Mouse (Mus musculus) erythroblast, adult 5-6 weeks (primary cell): ENCODE data around the gene Rps17. TPM values are rescaled to one million over a fixed set of nuclear protein-coding genes. Genes with fewer than 3 reads are reported as not detected.

ENCODE experiments used
- ATAC-seq: replicated peaks from 2 replicates; pipeline ENCODE4 v1.8.0; 2016; ENCODE audit warnings: moderate number of reproducible peaks, mild to moderate bottlenecking, moderate TSS enrichment, inconsistent platforms; ENCODE audit not compliant: poor library complexity, low FRiP score, severe bottlenecking
- total RNA-seq, 2 experiments: library from RNA; stranded (forward) in 1 of 2; stranded (reverse) in 1 of 2; fragments of 150-400 nt in 1 of 2; fragments of 200-764, 138-1000 nt in 1 of 2; gene quantifications; 2 replicates each; pipeline versions ENCODE4 v1.2.3 to v1.2.4; 2015 to 2017; ENCODE audit warnings: low replicate concordance in 2 of 2

The Rps17 gene
- total RNA-seq (2015; ENCODE audit: low replicate concordance) (779 and 843 TPM in 2 replicates), total RNA-seq (2017; ENCODE audit: low replicate concordance) (542 and 565 TPM in 2 replicates)

DNA sequence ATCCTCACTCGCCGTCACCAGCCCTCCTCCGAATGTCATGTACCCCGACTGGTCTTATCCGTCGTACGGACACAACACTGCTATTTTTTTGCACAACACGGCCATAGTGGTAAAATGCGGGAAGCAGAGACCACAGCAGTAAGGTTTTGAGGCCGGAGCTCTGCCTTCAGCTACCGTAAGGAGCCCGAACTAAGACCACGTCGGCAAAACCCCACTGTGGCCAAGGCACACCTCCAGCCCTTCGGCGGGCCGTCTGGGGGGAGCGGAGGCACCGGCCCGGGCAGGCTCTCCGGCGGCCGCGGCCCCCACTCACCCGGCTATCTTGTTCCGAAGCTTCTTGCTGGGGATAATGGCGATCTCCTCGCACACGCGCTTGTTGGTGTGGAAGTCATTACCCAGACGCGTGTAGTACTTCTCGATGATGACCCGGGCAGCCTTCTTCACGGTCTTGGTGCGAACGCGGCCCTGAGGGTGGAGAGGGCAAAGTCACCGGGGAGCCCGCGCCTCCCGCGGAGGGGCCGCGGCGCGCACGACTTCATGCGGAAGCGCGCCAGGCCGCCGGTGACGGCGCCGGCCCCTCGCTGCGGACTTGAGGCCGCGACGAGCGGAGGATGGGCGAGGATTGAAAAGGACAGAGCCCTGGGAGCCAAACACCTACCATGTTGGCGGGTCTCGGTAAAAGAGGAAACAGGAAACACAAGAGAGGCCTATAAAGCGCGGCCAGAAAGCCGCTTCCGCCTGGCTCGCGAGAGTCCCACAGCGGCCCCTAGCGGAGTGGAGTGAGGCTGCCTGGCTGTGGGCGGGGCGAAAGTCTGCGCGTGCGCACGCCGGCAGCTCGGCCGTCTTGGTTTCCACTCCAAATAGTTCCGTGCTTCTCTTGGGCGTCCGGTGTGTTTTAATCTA is at the start of gene Rps17:
TSS of gene Rps17 (minus strand) at position 711 of the 903 bp plus-strand sequence.
- peak; percentile 94 for ATAC-seq

DNA sequence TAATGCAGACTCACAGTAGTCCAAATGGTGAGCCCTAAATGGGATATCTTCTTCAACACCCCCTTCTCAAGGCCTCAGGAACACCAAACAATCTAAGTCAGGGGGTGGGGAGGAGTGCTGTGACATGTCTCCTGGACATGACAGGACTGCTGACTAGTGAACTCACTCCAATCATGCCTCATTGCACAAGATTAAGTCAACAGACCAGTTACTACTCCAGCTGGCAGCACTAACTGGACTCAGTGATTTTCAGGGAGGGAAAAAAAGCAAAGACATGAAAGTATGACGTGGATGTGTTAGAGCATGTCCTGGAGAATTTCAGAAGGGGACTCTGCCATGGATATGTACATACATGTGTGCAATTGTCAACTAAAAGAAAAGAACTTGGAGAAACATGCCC is 34.3 kb upstream of the Rps17 start:
- ATAC-seq = no peak

- no peak for ATAC-seq
Observed at GRCm38 (mm10) chr7:81372337-81372920, 27.4 kb upstream of the Rps17 start.

- ATAC-seq = no peak
Observed at GRCm38 (mm10) chr7:81371811-81372210, 26.8 kb upstream of the Rps17 start.

DNA sequence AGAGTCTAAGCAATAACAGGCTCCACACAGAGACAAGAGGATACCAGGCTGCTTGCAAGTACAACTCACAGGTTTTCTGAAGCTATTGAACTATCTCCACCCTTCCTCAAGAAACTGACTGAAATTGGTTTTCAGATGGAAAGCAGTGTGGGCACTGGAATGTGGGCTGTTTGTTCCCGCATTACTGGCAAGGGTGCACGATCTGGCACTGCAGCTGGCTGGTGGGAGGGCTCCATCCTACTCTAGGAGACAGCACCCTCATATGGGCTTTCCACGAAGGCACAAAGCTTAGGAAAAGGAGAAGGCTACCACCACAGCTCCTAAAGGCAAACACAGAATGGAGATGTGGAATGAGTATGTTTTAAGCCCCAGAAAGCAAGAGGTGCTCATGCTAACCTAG is 24.7 kb upstream of the Rps17 start:
- ATAC-seq = no peak

- ATAC-seq = no peak
Observed at GRCm38 (mm10) chr7:81367946-81368345, 22.9 kb upstream of the Rps17 start.

DNA sequence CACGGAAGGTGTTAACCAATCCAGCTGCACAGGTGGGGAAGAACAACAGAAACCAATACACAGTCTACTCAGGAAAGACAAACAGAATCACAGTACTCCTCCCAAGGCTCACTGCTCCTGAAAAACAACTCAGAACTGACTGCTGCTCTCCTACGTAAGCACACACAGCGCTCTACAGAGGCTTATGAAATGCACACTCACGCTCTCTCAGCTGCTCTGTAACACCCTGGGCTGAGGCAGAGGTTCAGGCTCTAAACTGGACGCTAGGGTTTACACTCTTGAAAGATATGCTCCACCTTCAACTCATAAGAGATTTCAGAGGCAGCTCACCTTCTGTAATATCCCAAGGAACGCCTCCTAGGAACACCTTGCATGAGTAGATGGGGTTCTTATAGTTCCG is 11.9 kb upstream of the Rps17 start:
- ATAC-seq = no peak

DNA sequence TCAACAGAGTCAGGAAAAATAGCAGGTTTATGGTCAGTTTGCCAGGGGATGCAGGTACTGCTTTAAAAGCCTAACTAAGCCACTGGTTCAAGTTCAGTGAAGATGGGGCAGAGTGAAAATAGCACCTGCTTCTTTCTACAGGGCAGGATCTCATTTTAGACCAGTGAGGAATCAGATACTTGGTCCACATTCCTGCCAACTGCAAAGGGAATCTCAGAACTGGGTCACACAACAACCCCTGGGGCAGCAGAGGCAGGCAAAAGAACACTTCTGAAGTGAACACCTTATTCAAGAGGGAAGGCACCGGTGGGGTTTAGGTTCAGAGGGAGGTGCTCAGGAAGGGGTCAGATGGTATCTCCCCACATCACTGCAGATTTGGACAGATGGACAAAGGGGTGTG is 11.3 kb upstream of the Rps17 start:
- no peak for ATAC-seq

GRCm38 (mm10) chr7:81355746-81356145 is 10.7 kb upstream of the Rps17 start:
- ATAC-seq = no peak

GRCm38 (mm10) chr7:81351826-81352225 is 6.8 kb upstream of the Rps17 start:
- no peak for ATAC-seq

GRCm38 (mm10) chr7:81348206-81348605 is 3.2 kb upstream of the Rps17 start:
- no peak for ATAC-seq

- ATAC-seq = peak; percentile 60
Observed at GRCm38 (mm10) chr7:81345447-81346170, 555 bp upstream of the Rps17 start.

DNA sequence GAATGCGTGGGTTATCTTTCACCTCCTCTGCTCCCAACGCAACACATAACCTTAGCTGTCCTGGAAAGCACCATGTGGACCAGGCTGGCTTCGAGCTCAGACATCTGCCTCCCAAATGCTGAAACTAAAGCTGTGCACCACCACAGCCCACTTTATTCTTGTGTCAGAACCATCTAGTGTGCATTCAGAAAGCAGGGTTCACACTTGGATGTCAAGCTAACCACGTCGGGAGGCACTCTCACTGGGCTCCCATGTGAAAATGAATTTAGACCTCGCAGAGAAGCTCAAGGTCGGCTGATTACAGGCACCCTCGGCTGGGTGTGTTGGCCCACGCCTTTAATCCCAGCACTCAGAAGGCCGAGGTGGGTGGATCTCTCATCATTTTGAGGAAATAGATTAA is 1.2 kb downstream of the Rps17 start:
- no peak for ATAC-seq

DNA sequence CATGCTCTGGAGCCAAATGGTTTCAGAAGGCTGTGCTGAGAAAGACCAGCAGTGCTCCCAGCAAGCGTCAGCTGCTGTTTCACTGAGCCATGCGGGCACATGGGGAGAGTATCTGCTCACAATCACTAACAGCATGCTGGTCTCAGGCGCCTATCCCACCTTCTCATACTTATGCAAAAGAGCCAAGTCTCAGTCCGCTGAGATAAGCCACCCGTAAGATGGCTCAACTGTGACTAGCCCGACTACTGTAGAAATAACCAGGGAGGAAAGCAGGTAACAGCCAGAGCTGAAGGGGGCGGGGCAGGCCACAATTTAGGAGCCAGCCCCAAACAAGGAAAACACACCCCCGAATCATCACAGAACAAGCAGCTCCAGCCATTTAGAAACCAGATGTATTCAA is 1.7 kb downstream of the Rps17 start:
- ATAC-seq = no peak

DNA sequence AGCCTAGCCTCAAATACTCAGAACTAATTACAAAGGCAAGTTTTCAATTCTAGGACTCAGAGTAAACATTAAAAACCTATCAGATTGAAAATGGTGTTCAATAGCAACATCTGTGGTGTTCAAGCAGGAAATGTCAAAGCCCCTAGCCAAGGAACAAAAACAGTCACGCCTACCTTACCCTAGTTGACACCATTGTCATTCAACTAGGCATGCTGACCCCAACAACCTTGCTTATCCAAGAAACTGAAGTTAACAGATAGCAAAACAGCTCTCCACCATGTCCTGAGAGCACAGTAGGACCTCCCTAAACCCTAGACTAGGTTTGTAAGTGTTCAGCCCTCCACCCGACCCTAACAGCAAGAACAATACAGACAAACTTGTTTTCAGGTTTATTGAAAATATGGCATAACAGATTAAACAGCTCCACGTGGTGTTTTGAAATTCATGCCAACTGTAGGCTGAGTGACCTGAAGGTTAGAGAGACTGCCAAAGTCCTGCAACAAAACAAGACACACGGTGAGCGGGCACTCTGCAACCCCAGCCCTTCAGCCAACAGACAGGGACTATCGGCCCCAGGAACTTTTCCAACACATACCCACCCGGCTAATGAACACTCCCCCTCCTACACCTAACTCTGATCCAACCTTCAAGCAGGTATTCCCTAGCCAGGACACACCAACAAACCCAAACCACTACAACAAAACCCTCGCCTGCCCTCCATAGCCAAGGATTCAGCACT is 2.5 kb downstream of the Rps17 start:
- ATAC-seq = no peak

DNA sequence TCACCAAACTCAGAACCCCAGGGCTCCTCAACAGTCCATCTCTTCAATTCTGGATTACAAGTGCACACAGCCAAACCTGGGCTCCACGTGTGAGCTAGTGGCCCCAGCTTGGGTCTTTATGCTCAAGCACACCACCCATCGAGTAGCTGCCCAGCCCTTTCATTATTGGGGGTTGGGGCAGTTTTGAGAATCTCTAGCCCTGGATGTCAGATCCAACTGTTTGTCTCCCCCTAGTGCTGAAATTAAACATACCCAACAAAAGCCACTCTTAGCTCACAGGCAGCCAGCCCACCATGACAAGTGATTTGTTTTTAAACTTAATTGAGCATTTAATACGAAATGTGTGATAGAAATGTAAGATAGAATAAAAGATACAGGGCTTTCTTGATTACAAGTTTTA is 3.5 kb downstream of the Rps17 start:
- no peak for ATAC-seq

- peak; percentile 61; the same call in 1 of the 2 replicates for ATAC-seq
Observed at GRCm38 (mm10) chr7:81339783-81340182, 5.3 kb downstream of the Rps17 start.

- no peak for ATAC-seq
Observed at GRCm38 (mm10) chr7:81338522-81338873, 6.6 kb downstream of the Rps17 start.

GRCm38 (mm10) chr7:81337785-81338521 is 7.1 kb downstream of the Rps17 start:
- no peak for ATAC-seq
